Comparison of ENCODE assay signal across 8 mouse cellular contexts in genomic region chr1:119899195-119900123, GRCm38 (mm10). TPM values are rescaled to one million over a fixed set of nuclear protein-coding genes. Genes with fewer than 3 reads are reported as not detected.
DNase-seq lines count a peak whose midpoint lies in the region; ATAC-seq and TF ChIP-seq lines count a peak whose summit lies in the region.

No protein-coding gene starts in this region.

- H3K9me3 ChIP-seq in forebrain, embryonic 11.5 days (ENCODE audit: control insufficient read depth, low read length) = no peaks in the 10 kb centered on the region
- H3K9me3 ChIP-seq in kidney, postnatal 0 days (replicated peaks; ENCODE audit: low read length) = no peaks in the 10 kb centered on the region

- no peak overlapping the region for H3K4me2 ChIP-seq in forebrain, embryonic 11.5 days (ENCODE audit: low read depth, low read length, severe bottlenecking)
- no peak overlapping the region for H3K4me2 ChIP-seq in kidney, postnatal 0 days (ENCODE audit: low read length)

- H3K36me3 ChIP-seq in forebrain, embryonic 11.5 days (ENCODE audit: control insufficient read depth, insufficient read depth, low read length) = no peaks in the 10 kb centered on the region
- H3K36me3 ChIP-seq in kidney, postnatal 0 days (ENCODE audit: insufficient read depth, low read length) = no peaks in the 10 kb centered on the region

- H3K27ac ChIP-seq in forebrain, embryonic 11.5 days (ENCODE audit: low read depth, low read length) = no peak overlapping the region
- H3K27ac ChIP-seq in kidney, postnatal 0 days = no peak overlapping the region

- H3K27me3 ChIP-seq in forebrain, embryonic 11.5 days (ENCODE audit: control insufficient read depth, insufficient read depth, low read length) = no peaks in the 10 kb centered on the region
- no peaks in the 10 kb centered on the region for H3K27me3 ChIP-seq in kidney, postnatal 0 days (ENCODE audit: insufficient read depth, low read length)

- ATAC-seq in forebrain, embryonic 11.5 days (replicated peaks; ENCODE audit: low FRiP score) = peak; percentile 73
- 0 out of 2 replicates have a peak, but pooled peaks have one; percentile 27 for ATAC-seq in kidney, postnatal 0 days (replicated peaks; ENCODE audit: low FRiP score, low read depth)

- WGBS in forebrain, embryonic 11.5 days = 87% methylated on average over 11 of the region's 11 CpGs
- 70% methylated on average over 11 of the region's 11 CpGs for WGBS in kidney, postnatal 0 days

- H3K9ac ChIP-seq in forebrain, embryonic 11.5 days (ENCODE audit: low read length) = no peak overlapping the region
- H3K9ac ChIP-seq in kidney, postnatal 0 days (ENCODE audit: low read depth, low read length) = no peak overlapping the region

- H3K4me1 ChIP-seq in forebrain, embryonic 11.5 days (replicated peaks; ENCODE audit: control insufficient read depth, insufficient read depth, low read length) = no peaks in the 10 kb centered on the region
- H3K4me1 ChIP-seq in kidney, postnatal 0 days (replicated peaks; ENCODE audit: insufficient read depth, low read length) = no peaks in the 10 kb centered on the region

- no peak overlapping the region for H3K4me3 ChIP-seq in forebrain, embryonic 11.5 days (ENCODE audit: low read depth, low read length)
- no peak overlapping the region for H3K4me3 ChIP-seq in kidney, postnatal 0 days (replicated peaks; ENCODE audit: low read depth, low read length)

- peak; percentile 59 to 78 for DNase-seq in cerebellum, postnatal 10 days
- DNase-seq in cerebellum, postnatal 36 days = no peak
- DNase-seq in forebrain, embryonic 11.5 days (ENCODE audit: low spot score) = peak; percentile 50
- no peak for DNase-seq in kidney, postnatal 0 days (ENCODE audit: low spot score)
- peak; percentile 38 for DNase-seq in mesoderm, embryonic 11.5 days (ENCODE audit: low read depth, low spot score)
- no peak for DNase-seq in c-Kit-positive CD71-positive TER-119-positive erythroid progenitor cells, embryonic 14.5 days (ENCODE audit: low spot score)
- no peak for DNase-seq in cerebellum, adult 9-10 months
- DNase-seq in spleen, adult 12 weeks (ENCODE audit: low spot score) = no peak

- TF ChIP-seq CTCF in kidney, postnatal 0 days (IDR thresholded peaks at IDR 0.05; ENCODE audit: low read depth) = no peak

RNA-seq across cellular contexts. Expression of gene Tmem177, which starts 13.5 kb away (rescaled TPM):
- 9.5 and 10.6 TPM in 2 replicates for polyA plus RNA-seq in forebrain, embryonic 11.5 days (2014; fragmentation: Nextera tagmentation; extraction: Ambion mirVana)
- polyA plus RNA-seq in kidney, postnatal 0 days (2015; fragmentation: Nextera tagmentation; extraction: Ambion mirVana) = 6.3 and 6.6 TPM in 2 replicates

Comparison
In these comparisons a context has a peak if more than half of its experiments do, and no peak if none do; other contexts are left out.
1. DNase-seq: peak in cerebellum, postnatal 10 days (2 of 2), forebrain, embryonic 11.5 days (single experiment) and mesoderm, embryonic 11.5 days (single experiment); none in cerebellum, postnatal 36 days (0 of 2), kidney, postnatal 0 days (single experiment), c-Kit-positive CD71-positive TER-119-positive erythroid progenitor cells, embryonic 14.5 days (single experiment), cerebellum, adult 9-10 months (single experiment) and spleen, adult 12 weeks (single experiment).